Mouse (Mus musculus): ENCODE data around the gene Cnksr1. TPM values are rescaled to one million over a fixed set of nuclear protein-coding genes. Genes with fewer than 3 reads are reported as not detected.

Gene Cnksr1
- polyA plus RNA-seq, 1 experiment from 2014 or later: 0.26 TPM

DNA sequence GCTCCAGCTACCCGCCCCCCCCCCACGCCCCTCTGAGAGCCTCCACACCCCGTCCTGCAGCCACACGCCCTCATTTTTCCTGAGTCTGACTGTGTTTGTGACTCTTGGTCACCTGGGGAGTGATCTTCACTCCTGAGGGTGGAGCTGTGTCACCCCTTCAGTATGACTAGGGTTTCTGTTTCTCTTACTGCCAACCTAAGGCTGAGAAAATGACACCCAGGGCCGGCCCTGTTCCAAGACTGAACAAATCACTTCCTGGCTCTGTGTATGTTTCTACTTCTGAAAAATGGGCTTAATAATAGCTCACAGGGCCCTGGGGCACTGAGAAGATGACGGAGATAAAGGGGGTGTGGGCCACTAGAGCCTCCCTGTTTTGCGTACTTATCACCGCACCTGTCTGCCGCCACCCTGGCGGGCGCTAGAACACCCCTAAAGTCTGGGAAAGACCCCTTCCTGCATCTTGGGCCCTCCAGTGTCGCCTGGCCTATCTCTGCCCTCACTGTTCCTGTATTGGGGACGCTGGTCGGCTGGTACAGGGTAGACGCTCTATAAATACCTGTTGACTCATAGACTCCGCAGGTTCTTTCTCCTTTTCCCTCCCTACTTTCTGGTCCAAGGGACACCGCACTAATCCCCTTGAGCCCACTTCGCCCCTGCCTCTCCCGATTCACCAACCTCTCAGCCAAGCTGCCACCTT, 469 bp downstream of the Cnksr1 start:
- ATAC-seq (replicated peaks; ENCODE audit: low FRiP score): no peak
- no peaks in the 10 kb centered on the region for H3K9me3 ChIP-seq (ENCODE audit: control insufficient read depth, low read length)
- WGBS: 23% methylated on average over 19 of the region's 19 CpGs

DNA sequence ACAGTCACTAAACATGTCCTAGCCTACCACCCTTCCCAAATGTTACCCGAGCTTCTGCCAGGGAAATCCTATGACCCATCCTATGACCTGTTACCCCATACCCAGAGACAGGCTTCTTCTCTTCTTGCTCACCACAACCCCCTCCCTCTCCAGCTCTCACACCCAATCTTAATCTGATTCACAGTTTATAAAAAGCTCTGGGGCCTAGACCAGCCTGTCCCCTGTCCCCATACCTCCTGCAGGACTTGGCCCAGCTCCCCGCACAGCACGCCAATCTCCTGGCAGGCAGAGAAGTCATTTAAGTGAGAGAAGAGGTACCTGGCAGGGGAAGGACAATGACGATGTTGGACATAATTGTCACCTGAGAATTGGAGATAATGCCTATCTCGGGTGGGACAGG, 3.3 kb downstream of the Cnksr1 start:
- Histone ChIP-seq H3K4me1 (replicated peaks; ENCODE audit: control insufficient read depth, insufficient read depth, low read length) (peaks cover 8% of the 10 kb centered on the region), H3K4me3 (ENCODE audit: low read depth, low read length) (no peak overlapping the region), H3K27me3 (replicated peaks; ENCODE audit: control insufficient read depth, insufficient read depth, low read length) (peaks cover 26% of the 10 kb centered on the region), H3K9me3 (ENCODE audit: control insufficient read depth, low read length) (no peaks in the 10 kb centered on the region), H3K36me3 (ENCODE audit: control insufficient read depth, insufficient read depth, low read length) (no peaks in the 10 kb centered on the region), H3K27ac (ENCODE audit: low read depth, low read length) (no peak overlapping the region), H3K4me2 (no peak overlapping the region), H3K9ac (ENCODE audit: low read depth, low read length) (no peak overlapping the region)
- DNase-seq (ENCODE audit: low spot score): no peak
- 68% methylated on average over 5 of the region's 5 CpGs for WGBS
- ATAC-seq (replicated peaks; ENCODE audit: low FRiP score): no peak

More for the DNA sequence above, 469 bp downstream of the Cnksr1 start:
- peaks cover 25% of the 10 kb centered on the region for H3K27me3 ChIP-seq (replicated peaks; ENCODE audit: control insufficient read depth, insufficient read depth, low read length)
- no peak for DNase-seq (ENCODE audit: low spot score)
- no peak overlapping the region for H3K27ac ChIP-seq (ENCODE audit: low read depth, low read length)
- peaks cover 8% of the 10 kb centered on the region for H3K4me1 ChIP-seq (replicated peaks; ENCODE audit: control insufficient read depth, insufficient read depth, low read length)
- H3K4me2 ChIP-seq: peak overlapping the region; percentile 53
- no peaks in the 10 kb centered on the region for H3K36me3 ChIP-seq (ENCODE audit: control insufficient read depth, insufficient read depth, low read length)
- no peak overlapping the region for H3K9ac ChIP-seq (ENCODE audit: low read depth, low read length)
- H3K4me3 ChIP-seq (ENCODE audit: low read depth, low read length): peak overlapping the region; percentile 23

DNA sequence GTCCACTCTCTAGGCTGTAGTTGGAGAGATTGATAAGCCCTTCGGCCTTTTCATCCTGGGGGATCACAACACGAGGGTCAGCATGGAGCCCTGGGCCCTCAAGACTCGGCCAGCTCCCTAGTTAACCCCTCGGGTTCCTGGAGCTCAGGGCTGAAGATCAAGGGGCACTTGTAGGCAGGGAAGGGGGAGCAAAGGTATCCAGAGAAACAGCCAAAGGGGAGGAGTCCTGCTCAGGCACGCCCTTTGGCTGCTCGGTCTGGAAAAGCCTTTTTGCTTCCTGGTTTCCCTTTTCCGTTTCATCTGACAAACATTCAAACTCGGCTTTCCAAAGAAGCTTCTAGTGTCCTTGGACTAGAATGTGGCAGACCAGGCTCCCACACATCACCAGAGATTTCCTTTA, 7.8 kb downstream of the Cnksr1 start:
- Histone ChIP-seq H3K4me3 (ENCODE audit: low read depth, low read length) (no peak overlapping the region), H3K4me2 (no peak overlapping the region), H3K9me3 (ENCODE audit: control insufficient read depth, low read length) (no peaks in the 10 kb centered on the region), H3K27ac (ENCODE audit: low read depth, low read length) (no peak overlapping the region), H3K27me3 (replicated peaks; ENCODE audit: control insufficient read depth, insufficient read depth, low read length) (peaks cover 9% of the 10 kb centered on the region), H3K9ac (ENCODE audit: low read depth, low read length) (no peak overlapping the region), H3K36me3 (ENCODE audit: control insufficient read depth, insufficient read depth, low read length) (no peaks in the 10 kb centered on the region), H3K4me1 (replicated peaks; ENCODE audit: control insufficient read depth, insufficient read depth, low read length) (no peaks in the 10 kb centered on the region)
- ATAC-seq (replicated peaks; ENCODE audit: low FRiP score) (no peak), DNase-seq (ENCODE audit: low spot score) (no peak)
- 43% methylated on average over 8 of the region's 8 CpGs for WGBS

DNA sequence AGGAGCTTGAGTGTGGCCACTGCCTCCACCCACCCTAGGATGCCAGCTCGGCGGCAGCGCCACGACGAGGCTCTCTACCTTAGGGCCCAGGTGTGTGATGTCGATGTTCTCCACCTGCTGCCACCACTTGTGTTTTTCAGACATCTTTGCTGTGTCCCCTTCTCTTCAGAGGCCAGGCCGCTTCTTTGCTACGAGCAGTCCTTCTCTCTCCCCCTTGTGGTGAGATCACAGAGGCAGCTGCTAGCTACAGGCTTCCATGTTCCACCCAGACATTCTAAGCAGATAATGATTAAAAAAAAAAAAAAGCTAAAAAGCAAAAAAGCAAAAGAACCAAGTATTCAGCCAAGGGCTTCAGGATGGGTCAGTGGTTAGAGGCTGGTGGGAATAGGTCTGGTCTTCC, 11.0 kb downstream of the Cnksr1 start, which contains the start of gene Catsper4:
Gene Catsper4 (minus strand): TSS at position 190 of the 400 bp plus-strand sequence.
- no peaks in the 10 kb centered on the region; the same call in 1 of the 2 replicates for H3K4me1 ChIP-seq (replicated peaks; ENCODE audit: control insufficient read depth, insufficient read depth, low read length)

DNA sequence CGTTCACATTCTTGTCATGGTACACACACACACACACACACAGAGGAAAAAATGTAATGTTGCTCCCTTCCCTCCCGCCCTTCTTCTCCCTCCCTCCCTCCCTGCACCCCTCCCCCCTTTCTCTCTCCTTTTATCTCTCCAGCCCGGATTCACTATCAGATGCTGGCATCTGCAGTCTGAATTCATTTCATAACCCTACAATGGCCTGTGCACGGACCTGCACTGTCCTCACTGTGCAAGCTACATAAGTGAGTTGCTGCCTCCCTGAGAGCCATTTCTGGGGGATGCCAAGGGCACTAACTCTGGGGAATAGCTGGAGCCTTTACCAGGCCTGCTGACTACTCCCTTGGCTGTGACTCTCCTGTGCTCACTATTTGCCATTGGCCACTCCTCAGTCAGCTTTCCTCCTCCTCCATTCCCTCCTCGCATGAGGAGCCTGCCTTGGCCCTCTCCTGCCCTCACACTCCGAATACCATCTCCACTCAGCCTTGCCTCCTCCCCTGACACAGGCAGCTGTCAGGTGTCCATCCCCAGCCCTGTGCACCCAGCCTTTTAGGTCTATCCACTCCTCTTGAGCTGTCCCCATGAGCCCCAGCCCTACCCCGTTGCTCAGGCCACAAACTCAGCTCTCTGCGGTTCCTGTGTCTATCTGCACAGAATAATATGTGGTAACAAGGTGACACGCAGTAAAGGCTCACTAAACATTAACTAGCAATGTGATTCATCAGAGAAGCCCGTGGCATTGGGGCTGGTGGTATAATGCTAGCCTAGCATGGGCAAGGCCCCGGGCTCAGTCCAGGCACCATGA, 15.2 kb downstream of the Cnksr1 start:
- H3K9me3 ChIP-seq (ENCODE audit: control insufficient read depth, low read length): no peaks in the 10 kb centered on the region

More for the DNA sequence above, 11.0 kb downstream of the Cnksr1 start, which contains the start of gene Catsper4:
- H3K9ac ChIP-seq (ENCODE audit: low read depth, low read length): no peak within 1 kb of the TSS
- H3K27ac ChIP-seq (ENCODE audit: low read depth, low read length): no peak within 1 kb of the TSS
- no peaks in the 10 kb centered on the region for H3K36me3 ChIP-seq (ENCODE audit: control insufficient read depth, insufficient read depth, low read length)
- ATAC-seq (replicated peaks; ENCODE audit: low FRiP score): no peak
- no peaks in the 10 kb centered on the region for H3K27me3 ChIP-seq (replicated peaks; ENCODE audit: control insufficient read depth, insufficient read depth, low read length)
- no peaks in the 10 kb centered on the region for H3K9me3 ChIP-seq (ENCODE audit: control insufficient read depth, low read length)
- H3K4me2 ChIP-seq: no peak within 1 kb of the TSS
- WGBS: 71% methylated on average over 8 of the region's 8 CpGs
- no peak within 1 kb of the TSS for H3K4me3 ChIP-seq (ENCODE audit: low read depth, low read length)
- DNase-seq (ENCODE audit: low spot score): no peak

DNA sequence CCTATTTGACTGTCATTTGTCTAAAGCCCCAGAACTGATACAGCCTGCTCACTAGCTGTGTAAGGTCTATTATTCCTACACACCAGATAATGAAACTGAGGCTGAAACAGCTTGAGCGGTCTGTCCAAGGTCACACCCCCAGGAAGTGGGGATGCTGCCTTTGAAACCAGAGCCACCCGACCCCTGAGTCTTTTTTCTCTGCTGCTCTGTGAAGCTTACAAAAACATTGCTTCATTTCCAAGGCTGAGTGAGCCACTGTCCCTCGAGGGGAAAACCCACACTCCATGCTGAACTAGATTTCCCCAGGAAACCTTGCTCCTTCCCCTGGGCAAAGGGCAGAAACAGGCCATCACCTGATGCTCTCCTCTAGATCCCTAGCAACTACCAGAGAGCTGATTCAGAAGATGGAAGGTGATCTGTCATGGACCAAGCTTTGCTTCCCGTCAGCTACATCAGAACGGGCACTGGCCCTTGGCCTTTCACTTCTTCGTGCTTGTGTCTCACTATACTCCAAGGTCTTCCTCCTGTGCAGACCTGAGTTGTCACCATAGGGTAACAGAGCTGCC, 31.6 kb downstream of the Cnksr1 start:
- no peaks in the 10 kb centered on the region for H3K9me3 ChIP-seq (ENCODE audit: control insufficient read depth, low read length)
- H3K9ac ChIP-seq (ENCODE audit: low read depth, low read length): no peak overlapping the region
- no peak overlapping the region for H3K4me2 ChIP-seq
- DNase-seq (ENCODE audit: low spot score) (no peak), ATAC-seq (replicated peaks; ENCODE audit: low FRiP score) (no peak)
- H3K36me3 ChIP-seq (ENCODE audit: control insufficient read depth, insufficient read depth, low read length): no peaks in the 10 kb centered on the region
- whole genome bisulfite sequencing: 51% methylated on average over 6 of the region's 6 CpGs
- no peaks in the 10 kb centered on the region for H3K27me3 ChIP-seq (replicated peaks; ENCODE audit: control insufficient read depth, insufficient read depth, low read length)
- no peak overlapping the region for H3K27ac ChIP-seq (ENCODE audit: low read depth, low read length)
- no peak overlapping the region for H3K4me3 ChIP-seq (ENCODE audit: low read depth, low read length)
- peaks cover 3% of the 10 kb centered on the region for H3K4me1 ChIP-seq (replicated peaks; ENCODE audit: control insufficient read depth, insufficient read depth, low read length)

More for the DNA sequence above, 15.2 kb downstream of the Cnksr1 start:
- ATAC-seq (replicated peaks; ENCODE audit: low FRiP score) (peak; percentile 29; the same call in 1 of the 2 replicates), DNase-seq (ENCODE audit: low spot score) (no peak)
- Histone ChIP-seq H3K9ac (ENCODE audit: low read depth, low read length) (no peak overlapping the region), H3K4me2 (no peak overlapping the region), H3K4me1 (replicated peaks; ENCODE audit: control insufficient read depth, insufficient read depth, low read length) (no peaks in the 10 kb centered on the region; the same call in 1 of the 2 replicates), H3K4me3 (ENCODE audit: low read depth, low read length) (no peak overlapping the region), H3K36me3 (ENCODE audit: control insufficient read depth, insufficient read depth, low read length) (no peaks in the 10 kb centered on the region), H3K27me3 (replicated peaks; ENCODE audit: control insufficient read depth, insufficient read depth, low read length) (no peaks in the 10 kb centered on the region), H3K27ac (ENCODE audit: low read depth, low read length) (no peak overlapping the region)
- 54% methylated on average over 11 of the region's 11 CpGs for WGBS

DNA sequence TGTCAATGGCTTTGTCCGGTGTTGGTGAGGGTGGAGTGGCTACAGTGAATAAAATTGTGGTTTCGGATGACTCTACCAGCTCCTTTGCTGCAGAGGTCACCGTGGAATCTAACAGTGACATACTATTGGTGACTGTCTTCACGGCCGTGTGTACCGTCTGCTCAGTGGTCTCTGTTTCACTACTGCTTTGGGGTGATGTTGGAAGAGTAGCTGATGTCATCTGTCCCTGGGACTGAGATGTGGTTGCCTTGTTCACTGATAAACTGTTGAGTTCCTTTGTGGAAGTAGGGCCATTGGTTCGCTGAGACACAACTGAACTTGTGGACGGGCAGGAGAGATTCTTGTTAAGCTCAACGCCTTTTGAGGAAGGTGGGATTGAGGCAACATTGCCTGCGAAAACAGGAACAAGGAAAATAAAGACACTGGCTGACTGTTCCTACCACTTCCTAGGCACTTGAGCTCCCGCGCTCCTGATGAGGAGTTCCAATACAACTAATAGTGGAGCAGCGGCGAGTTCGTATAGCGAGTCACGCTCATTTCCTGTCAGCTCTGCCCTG, 34.8 kb downstream of the Cnksr1 start:
- Histone ChIP-seq H3K27ac (ENCODE audit: low read depth, low read length) (no peak overlapping the region), H3K9ac (ENCODE audit: low read depth, low read length) (no peak overlapping the region), H3K9me3 (ENCODE audit: control insufficient read depth, low read length) (no peaks in the 10 kb centered on the region), H3K4me2 (no peak overlapping the region), H3K36me3 (ENCODE audit: control insufficient read depth, insufficient read depth, low read length) (no peaks in the 10 kb centered on the region), H3K4me1 (replicated peaks; ENCODE audit: control insufficient read depth, insufficient read depth, low read length) (peaks cover 3% of the 10 kb centered on the region), H3K27me3 (replicated peaks; ENCODE audit: control insufficient read depth, insufficient read depth, low read length) (no peaks in the 10 kb centered on the region), H3K4me3 (ENCODE audit: low read depth, low read length) (no peak overlapping the region)
- no peak for DNase-seq (ENCODE audit: low spot score)
- 62% methylated on average over 17 of the region's 17 CpGs for WGBS
- ATAC-seq (replicated peaks; ENCODE audit: low FRiP score): no peak

DNA sequence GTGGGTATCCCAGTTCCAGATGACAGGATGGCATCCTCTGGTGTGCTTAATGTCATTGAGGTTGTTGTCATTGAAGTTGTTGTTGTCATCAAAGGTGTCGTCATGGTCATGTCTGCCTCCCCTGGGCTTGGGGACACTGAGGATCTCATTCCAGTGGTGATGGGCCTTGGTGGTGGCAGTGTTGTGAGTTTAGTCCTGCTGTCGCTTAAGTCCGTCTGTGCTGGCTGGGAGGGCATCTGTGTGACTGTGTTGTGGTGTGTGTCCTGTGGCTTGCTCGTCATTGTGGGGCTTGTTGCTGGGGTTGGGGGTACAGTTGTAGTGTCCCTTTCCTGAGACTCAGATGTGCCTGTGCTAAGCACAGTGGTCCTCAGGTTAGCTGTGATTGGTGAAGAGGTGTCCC, 35.3 kb downstream of the Cnksr1 start, which contains the start of gene Gm7534:
Gene Gm7534 (minus strand): TSS at position 101 of the 400 bp plus-strand sequence.
- no peaks in the 10 kb centered on the region for H3K27me3 ChIP-seq (replicated peaks; ENCODE audit: control insufficient read depth, insufficient read depth, low read length)
- no peak for ATAC-seq (replicated peaks; ENCODE audit: low FRiP score)
- no peak within 1 kb of the TSS for H3K4me2 ChIP-seq
- peaks cover 3% of the 10 kb centered on the region for H3K4me1 ChIP-seq (replicated peaks; ENCODE audit: control insufficient read depth, insufficient read depth, low read length)
- H3K9ac ChIP-seq (ENCODE audit: low read depth, low read length): no peak within 1 kb of the TSS
- no peak within 1 kb of the TSS for H3K27ac ChIP-seq (ENCODE audit: low read depth, low read length)
- no peaks in the 10 kb centered on the region for H3K36me3 ChIP-seq (ENCODE audit: control insufficient read depth, insufficient read depth, low read length)
- no peak for DNase-seq (ENCODE audit: low spot score)
- 85% methylated on average over 4 of the region's 4 CpGs for WGBS
- no peaks in the 10 kb centered on the region for H3K9me3 ChIP-seq (ENCODE audit: control insufficient read depth, low read length)
- no peak within 1 kb of the TSS for H3K4me3 ChIP-seq (ENCODE audit: low read depth, low read length)

Data from liver, embryonic 11.5 days (tissue).